Mouse (Mus musculus) G1E-ER4 (cell line): ENCODE measurements around the gene Pcx. TPM values are rescaled to one million over a fixed set of nuclear protein-coding genes. Genes with fewer than 3 reads are reported as not detected.

ENCODE experiments used
- GATA1 ChIP-seq: IDR thresholded peaks from one replicate; pipeline ENCODE4 v1.8.0; 2012; ENCODE audit warnings: low read length, inconsistent platforms
- polyA plus RNA-seq: library from polyadenylated mRNA; stranded (reverse); fragments of >175 nt; gene quantifications from 2 replicates; pipeline ENCODE4 v1.2.3, GENCODE M21; 2012

Pcx gene
- polyA plus RNA-seq, 1 experiment = 20.4 TPM

DNA sequence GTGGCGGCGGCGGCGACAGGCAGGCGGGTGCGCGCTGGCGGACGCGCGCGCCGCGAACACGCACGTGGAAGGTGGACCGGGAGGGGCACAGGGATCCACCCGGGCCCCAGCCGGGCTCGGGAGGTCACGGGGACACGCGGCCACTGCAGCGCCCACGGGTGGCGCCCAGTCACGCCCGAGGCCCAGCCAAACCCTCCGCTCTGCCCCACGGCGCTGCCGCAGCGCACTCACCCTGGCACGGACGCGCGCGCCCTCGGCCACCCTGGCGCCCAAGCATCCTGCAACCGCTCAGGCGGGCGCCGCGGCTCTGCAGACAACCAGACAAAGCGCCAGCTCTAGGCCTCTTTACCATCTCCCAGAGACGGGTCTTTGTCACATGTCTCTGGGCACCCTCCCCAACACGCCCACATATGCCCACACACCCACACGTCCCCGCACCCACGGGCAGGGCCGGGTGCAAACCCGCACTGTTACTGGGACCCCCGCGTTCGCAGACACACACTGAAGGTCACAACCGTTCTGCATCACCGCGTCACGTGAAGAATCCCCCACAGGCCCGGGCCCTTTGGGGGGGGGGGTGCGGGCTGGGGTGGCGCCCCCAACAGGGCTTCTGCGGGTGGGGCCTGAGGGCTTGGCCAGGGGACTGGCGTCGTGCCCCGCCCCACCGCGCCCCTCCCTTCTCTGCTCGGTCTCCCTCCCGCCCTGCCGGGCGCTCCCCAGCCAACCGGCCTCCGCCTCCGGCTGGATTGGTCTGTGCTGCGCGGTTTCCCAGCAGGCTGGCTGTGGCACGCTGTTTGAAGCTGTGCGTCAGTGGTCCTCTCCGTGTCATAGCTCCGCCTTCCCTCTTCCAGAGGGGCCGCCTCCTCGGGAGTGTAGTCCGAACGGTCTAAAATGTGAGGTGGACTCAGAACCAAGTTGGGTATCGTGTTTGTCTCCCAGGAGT, 105.2 kb downstream of the Pcx start, which contains the start of gene Lrfn4:
TSS of gene Lrfn4 (minus strand) at position 517 of the 943 bp plus-strand sequence.
- TF ChIP-seq GATA1 = no peak

DNA sequence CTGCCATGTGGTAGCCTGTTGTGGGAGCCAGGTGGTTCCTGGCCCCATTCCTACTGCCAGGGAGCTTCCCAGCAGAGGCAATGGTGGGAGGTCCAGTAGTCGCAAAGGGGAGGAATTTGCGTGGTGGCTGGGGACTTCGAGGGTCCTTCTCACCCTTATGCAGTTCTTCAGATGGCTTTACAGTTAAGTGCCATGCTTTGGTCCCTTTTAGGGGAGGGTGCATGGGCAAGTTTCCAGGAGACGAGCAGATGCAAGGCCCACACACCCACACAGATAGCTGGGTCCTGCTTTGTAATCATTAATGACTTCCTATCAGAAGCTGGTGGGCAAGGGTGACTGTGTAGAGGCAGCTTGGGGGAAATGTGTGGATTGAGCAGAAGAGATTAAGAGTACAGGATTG, 106.3 kb downstream of the Pcx start:
- TF ChIP-seq GATA1 = no peak

DNA sequence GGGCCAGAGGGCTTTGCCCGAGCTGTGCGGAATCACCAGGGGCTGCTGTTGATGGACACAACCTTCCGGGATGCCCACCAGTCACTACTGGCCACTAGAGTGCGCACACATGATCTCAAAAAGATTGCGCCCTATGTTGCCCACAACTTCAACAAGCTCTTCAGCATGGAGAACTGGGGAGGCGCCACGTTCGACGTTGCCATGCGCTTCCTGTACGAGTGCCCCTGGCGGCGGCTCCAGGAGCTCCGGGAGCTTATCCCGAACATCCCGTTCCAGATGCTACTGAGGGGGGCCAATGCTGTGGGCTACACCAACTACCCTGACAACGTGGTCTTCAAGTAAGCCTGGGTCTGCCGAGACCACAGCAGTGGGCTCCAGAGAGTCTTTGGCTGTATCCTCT, 107.9 kb downstream of the Pcx start:
- no peak for TF ChIP-seq GATA1

DNA sequence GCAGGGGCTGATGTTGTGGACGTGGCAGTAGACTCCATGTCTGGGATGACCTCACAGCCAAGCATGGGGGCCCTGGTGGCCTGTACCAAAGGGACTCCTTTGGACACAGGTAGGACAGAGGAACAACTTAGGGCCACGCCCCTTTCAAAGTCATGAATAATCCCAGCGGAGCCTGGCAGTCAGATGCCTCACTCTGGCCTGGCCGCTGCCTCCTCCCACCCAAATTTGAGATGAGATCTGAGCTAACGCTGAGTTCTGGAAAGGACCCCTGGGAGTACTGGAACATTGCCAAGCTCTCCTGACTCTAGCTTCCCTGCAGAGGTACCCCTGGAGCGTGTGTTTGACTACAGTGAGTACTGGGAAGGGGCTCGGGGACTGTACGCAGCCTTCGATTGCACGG, 109.2 kb downstream of the Pcx start:
- TF ChIP-seq GATA1 = no peak

DNA sequence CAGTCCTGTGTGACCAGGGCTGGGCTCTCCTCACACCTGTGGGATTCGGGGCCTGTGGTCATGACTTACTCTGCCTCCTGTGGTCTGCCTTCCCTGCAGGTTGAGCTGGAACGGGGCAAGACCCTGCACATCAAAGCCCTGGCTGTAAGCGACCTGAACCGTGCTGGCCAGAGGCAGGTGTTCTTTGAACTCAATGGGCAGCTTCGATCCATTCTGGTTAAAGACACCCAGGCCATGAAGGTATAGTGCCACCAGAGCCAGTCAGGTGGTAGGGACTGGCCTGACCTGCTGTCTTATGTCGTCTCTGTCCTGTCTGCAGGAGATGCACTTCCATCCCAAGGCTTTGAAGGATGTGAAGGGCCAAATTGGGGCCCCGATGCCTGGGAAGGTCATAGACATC, 110.4 kb downstream of the Pcx start:
- no peak for TF ChIP-seq GATA1

DNA sequence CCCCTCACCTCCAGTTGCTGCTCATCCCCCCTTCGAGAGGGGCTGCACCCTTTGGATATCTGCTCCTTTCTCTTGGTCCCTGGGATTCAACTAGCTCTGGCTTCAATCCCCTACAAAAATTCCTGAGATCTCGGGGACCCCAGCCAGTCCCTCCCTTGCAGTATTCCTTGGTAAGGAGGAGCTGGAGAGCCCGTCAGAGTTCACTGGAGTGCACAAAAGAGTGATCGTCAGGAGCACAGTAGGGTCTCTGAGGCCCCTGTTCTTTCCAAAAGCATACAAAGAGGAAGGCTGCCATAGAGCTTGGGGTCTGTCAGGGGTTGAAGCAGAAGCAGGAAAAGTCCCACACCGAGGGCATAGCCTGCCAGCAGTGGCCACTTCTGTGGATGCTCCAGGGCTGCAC, 112.5 kb downstream of the Pcx start:
- no peak for TF ChIP-seq GATA1

DNA sequence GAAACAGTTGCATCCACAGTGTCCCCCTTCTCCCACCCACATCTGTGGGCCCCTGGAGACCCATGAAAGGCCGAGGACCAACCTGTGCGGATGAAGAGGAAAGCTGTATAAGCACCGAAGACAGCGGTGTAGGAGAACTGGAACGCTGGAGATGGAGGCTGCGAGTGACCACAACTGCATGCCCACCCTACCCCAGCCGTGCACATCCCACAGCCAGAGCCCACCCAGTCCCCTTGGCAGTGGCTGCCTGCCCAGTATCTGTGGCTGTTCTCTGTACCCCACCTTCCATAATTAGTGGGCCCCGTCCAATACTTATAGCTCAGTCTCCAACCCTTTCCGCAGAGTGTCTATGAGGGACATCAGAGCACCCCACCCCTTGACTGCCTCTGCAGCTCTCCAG, 113.1 kb downstream of the Pcx start:
- no peak for TF ChIP-seq GATA1

DNA sequence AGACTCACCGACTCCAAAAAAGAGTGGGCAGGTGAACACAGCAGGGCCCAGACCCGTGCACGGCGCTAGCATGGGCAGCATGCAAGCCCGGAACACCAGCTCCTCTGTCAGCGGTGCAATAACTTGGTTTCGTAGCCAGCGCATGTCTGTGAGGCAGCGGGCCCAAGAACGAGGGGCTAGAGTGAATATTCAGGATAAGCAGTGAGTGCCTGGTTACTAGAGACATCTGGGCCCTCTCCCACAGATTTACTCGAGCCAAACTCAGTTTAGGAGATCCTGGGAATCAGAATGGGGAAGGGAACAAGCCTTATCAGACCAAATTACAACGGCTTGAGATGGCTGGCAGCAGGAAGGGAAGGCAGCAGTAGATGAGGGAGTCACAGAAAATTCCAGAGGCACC, 113.7 kb downstream of the Pcx start:
- no peak for TF ChIP-seq GATA1

DNA sequence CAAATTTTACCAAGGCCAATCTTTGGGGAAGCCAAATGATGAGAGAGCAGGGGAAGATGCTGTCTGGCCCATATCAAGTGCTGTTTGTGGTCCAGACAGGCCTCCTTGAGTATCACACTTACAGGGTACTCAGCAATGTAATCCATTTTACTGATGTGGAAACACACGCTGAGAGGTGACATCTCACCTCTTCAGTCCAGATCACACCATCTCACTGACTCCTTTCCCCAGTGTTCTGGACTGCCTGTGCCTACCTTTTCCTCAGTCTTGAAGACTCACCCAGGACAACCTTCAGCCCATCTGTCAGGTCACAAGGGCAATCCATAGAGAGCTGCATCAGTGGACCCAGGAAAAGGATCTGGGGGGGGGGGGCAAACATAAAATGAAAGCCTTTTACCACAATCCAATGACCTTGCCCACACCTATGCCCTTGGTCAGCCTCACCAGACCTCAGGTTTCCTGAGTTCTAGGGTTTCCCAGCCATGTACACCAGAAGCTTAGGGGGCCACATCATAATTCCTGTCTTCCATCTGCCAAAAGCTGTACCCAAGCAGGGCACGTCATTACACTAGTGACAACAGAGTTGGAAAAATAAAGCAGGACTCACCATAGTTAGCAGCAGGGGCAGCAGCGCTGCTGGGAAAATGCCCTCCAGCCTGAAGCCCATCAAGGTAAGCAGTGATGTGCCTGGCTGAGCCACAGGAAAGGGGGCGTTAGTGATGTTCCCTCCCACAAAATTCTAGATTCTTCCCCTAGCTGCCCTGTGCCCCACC, 114.3 kb downstream of the Pcx start:
- no peak for TF ChIP-seq GATA1

DNA sequence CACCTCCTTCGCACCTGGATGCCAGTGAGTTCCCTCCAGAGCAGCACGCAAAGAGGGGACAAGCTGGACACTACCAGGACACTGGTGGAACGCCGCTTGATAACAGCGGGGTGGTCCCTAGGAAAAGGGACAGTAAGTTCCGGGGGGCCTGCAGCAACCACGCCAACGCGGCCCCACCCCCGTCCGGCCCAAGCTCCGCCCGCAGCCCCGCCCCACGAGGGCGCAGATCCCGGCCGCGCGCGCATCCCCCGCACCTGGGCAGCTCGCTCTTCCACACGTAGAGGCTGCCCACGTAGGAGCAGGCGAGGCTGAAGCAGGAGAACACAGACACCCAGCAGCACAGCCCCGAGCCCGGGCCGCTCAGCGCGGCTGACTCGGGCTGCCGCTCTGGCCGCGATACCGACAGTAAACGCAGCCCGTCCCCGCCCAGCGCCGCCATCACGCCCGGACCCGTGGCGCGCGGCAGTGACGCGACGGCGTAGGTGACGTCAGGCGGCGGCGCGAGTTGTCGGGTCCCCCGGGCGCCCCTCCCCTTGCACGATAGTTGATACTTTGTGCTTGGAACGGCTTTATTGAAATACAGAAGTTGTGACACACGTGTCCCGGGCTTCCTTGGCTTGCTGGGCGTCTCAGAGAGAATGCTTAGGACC, 115.0 kb downstream of the Pcx start, which contains the start of gene Rce1:
TSS of gene Rce1 (minus strand) at position 463 of the 650 bp plus-strand sequence.
- TF ChIP-seq GATA1 = no peak

DNA sequence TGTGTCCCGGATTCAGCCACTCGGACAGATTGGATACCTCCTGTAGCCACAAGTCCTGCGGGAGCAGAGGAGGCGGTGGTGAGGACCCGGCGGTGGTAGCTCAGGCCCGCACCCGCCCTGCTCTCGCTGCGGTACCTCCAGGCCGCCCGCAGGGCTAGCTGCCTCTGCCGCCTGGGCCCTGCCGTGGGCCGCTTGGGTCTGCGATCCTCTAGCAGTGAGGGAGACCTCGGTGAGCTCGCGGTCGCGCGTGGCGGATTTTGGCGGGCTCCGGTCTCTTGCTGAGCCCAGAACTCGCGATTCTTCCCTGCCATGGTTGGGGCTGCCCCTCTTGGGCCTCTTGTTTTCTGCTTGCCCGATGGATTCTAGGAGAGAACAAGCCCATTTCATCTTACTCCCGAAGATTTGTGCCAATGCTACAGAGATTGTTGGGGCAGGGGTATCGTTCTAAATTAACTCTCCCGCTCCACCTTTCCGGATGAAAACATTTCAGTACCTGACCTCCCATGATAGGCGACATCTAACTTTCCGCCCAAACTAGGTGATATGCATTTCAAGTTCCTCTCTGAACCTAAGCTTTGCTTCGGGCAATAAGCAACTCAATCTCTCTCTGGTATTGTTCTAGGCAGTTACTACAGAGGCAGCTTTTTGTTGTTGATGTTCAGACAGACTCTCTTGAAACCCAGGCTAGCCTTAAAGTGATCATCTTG, 115.7 kb downstream of the Pcx start:
- no peak for TF ChIP-seq GATA1

DNA sequence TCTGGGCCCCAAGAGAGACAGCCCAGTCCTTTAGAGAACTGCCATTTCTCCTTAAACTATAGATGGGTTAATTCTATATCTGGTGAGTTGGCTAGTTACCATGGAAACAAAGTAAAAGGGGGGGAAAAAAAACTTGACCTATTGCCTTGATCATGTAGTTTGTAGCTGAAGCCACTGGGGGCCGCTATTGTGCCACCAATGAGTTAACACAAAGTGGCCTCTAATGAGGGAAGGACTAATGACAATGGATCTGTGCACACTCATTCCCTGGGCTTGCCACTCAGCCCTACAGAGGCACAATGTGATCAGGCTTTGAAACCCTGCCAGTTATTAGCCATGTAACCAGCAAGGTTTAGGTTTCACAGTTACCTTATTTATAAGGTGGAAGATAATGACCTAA, 118.5 kb downstream of the Pcx start:
- TF ChIP-seq GATA1 = no peak

DNA sequence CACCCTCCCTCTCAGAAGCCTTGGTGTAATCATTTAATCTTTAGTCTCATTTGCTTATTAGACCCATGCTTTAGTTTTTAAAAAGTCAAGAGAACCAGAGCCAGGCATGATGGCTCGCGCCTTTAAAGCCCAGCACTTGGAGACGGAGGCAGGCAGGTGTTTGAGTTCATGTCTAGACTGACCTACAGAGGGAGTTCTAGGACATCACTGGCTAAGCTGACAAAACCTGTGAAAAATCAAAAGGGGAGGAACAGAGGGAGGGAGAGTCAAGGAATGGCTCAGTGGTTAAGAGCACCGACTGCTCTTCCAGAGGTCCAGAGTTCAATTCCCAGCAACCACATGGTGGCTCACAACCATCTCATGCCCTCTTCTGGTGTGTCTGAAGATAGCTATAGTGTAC, 125.7 kb downstream of the Pcx start:
- TF ChIP-seq GATA1 = no peak

DNA sequence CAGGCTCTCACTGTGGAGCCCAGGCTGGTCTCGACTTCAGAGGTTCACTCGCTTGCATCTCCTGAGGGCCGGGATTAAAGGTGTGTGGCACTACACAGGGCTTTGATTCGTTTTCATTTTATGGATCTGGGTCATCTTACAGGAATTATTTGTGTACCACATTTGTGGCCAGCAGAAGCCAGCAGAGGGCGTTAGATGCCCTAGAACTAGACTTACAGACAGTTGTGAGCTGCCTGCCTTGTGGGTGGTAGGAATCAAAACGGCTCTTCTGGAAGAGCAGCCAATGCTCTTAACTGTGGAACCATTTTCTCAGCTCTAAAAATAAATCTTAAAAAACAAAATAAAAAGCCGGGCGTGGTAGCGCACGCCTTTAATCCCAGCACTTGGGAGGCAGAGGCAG, 134.0 kb downstream of the Pcx start:
- no peak for TF ChIP-seq GATA1

DNA sequence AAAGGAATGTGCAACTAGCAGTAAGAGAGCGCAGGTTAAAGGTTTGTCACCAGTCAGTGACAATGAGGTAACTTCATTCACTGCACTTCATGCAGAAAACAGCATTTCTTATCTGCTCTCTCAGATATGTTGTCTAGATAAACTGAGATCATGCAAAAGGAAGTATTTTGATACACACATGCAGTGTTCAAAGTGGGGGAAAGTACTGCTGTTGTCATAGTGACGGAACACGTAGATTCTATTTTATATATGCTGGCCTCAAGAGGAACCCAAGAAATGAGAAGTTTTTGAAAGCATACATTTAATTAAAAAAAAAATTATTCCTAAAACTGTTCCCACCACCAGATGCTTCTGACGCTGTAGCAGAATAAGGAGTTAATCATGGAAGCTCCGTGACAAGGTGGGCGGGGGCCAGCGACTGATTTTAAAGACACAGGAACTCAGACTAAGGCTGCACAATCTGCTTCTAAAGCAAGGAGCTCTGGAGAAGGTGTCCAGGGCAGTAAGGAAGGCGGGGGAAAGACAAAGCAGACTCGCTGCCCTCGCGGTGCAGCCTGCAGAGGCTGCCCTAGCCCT, 136.7 kb downstream of the Pcx start:
- TF ChIP-seq GATA1 = no peak
